Mouse (Mus musculus): Measurements from ENCODE around the gene Cdc123.

The Cdc123 gene

GRCm38 (mm10) chr2:5844873-5845631 lies at the start of gene Cdc123, which contains the start of gene Nudt5:
Gene Cdc123, minus strand, starts transcription at chr2:5845164.
Gene Nudt5, plus strand, starts transcription at chr2:5845019.
- peak; percentile 91 to 95 for DNase-seq

GRCm38 (mm10) chr2:5894296-5894695 lies 49.3 kb upstream of the Cdc123 start:
- no peak for DNase-seq

GRCm38 (mm10) chr2:5889412-5889811 lies 44.4 kb upstream of the Cdc123 start:
- no peak for DNase-seq

- DNase-seq, result no peak
Observed at GRCm38 (mm10) chr2:5888865-5889264, 43.9 kb upstream of the Cdc123 start.

GRCm38 (mm10) chr2:5877446-5877845 lies 32.5 kb upstream of the Cdc123 start:
- DNase-seq, result no peak

- DNase-seq, result no peak
Observed at GRCm38 (mm10) chr2:5869746-5870145, 24.8 kb upstream of the Cdc123 start.

- DNase-seq, result no peak
Observed at GRCm38 (mm10) chr2:5867681-5868080, 22.7 kb upstream of the Cdc123 start.

GRCm38 (mm10) chr2:5862834-5863233 lies 17.9 kb upstream of the Cdc123 start, which contains the start of gene Gm13199:
Gene Gm13199, minus strand, starts transcription at chr2:5862934.
- no peak for DNase-seq

GRCm38 (mm10) chr2:5851866-5852265 lies 6.9 kb upstream of the Cdc123 start:
- no peak for DNase-seq

GRCm38 (mm10) chr2:5851116-5851515 lies 6.2 kb upstream of the Cdc123 start:
- no peak for DNase-seq

GRCm38 (mm10) chr2:5845826-5846225 lies 862 bp upstream of the Cdc123 start:
- no peak for DNase-seq

GRCm38 (mm10) chr2:5844181-5844872 lies 637 bp downstream of the Cdc123 start:
- no peak for DNase-seq

- DNase-seq, result no peak
Observed at GRCm38 (mm10) chr2:5840815-5841214, 4.1 kb downstream of the Cdc123 start.

- DNase-seq, result no peak
Observed at GRCm38 (mm10) chr2:5825265-5825913, 19.6 kb downstream of the Cdc123 start.

- DNase-seq, result no peak
Observed at GRCm38 (mm10) chr2:5824685-5825084, 20.3 kb downstream of the Cdc123 start.

GRCm38 (mm10) chr2:5824213-5824612 lies 20.8 kb downstream of the Cdc123 start:
- no peak for DNase-seq

GRCm38 (mm10) chr2:5822449-5822848 lies 22.5 kb downstream of the Cdc123 start:
- DNase-seq, result no peak

- peak in 1 of 2 experiments; percentile 9 for DNase-seq
Observed at GRCm38 (mm10) chr2:5821264-5821663, 23.7 kb downstream of the Cdc123 start.

GRCm38 (mm10) chr2:5811235-5811782 lies 33.7 kb downstream of the Cdc123 start:
- no peak for DNase-seq

GRCm38 (mm10) chr2:5810036-5810718 lies 34.8 kb downstream of the Cdc123 start:
- no peak for DNase-seq

GRCm38 (mm10) chr2:5806201-5806600 lies 38.8 kb downstream of the Cdc123 start:
- peak in 1 of 2 experiments; percentile 39 for DNase-seq

GRCm38 (mm10) chr2:5805228-5805627 lies 39.7 kb downstream of the Cdc123 start:
- no peak for DNase-seq
